Mouse (Mus musculus) stomach, postnatal 0 days (tissue): ENCODE data around the gene Arl4a. TPM values are rescaled to one million over a fixed set of nuclear protein-coding genes. Genes with fewer than 3 reads are reported as not detected.

Source experiments
- ATAC-seq: fragments of 200-750 bp; cut with Nextera tagmentation; 2 replicates; pipeline ENCODE4 v1.8.0; 2017; ENCODE audit not compliant: low FRiP score, low TSS enrichment
- DNase-seq: peaks from one replicate; pipeline ENCODE4 v3.0.0-alpha.2; 2016; ENCODE audit warnings: low spot score
- H3K27ac ChIP-seq: fragments of 300-500 bp; sonication (generic); replicated peaks from 2 replicates; pipeline ENCODE4 v1.5.1; 2014; ENCODE audit warnings: mild to moderate bottlenecking, control low read depth
- H3K27me3 ChIP-seq: fragments of 300-500 bp; sonication (generic); 2 replicates; pipeline ENCODE4 v1.6.1; 2014; ENCODE audit warnings: low read length; ENCODE audit not compliant: control insufficient read depth, insufficient read depth
- H3K36me3 ChIP-seq: fragments of 300-500 bp; sonication (generic); 2 replicates; pipeline ENCODE4 v1.6.1; 2014; ENCODE audit warnings: low read length, mixed read lengths; ENCODE audit not compliant: control insufficient read depth, insufficient read depth
- H3K4me1 ChIP-seq: fragments of 300-500 bp; sonication (generic); replicated peaks from 2 replicates; pipeline ENCODE4 v1.6.1; 2014; ENCODE audit warnings: antibody characterized with exemption; ENCODE audit not compliant: control insufficient read depth, insufficient read depth
- H3K4me2 ChIP-seq: fragments of 300-500 bp; sonication (generic); replicated peaks from 2 replicates; pipeline ENCODE4 v1.6.1; 2014; ENCODE audit warnings: low read depth, mild to moderate bottlenecking, control low read depth, moderate library complexity
- H3K4me3 ChIP-seq: fragments of 300-500 bp; sonication (generic); 2 replicates; pipeline ENCODE4 v1.5.1; 2014; ENCODE audit warnings: low read depth, low read length, control low read depth
- H3K9ac ChIP-seq: fragments of 300-500 bp; sonication (generic); 2 replicates; pipeline ENCODE4 v1.6.1; 2014; ENCODE audit warnings: mild to moderate bottlenecking, low read length, control low read depth, mixed read lengths
- H3K9me3 ChIP-seq: fragments of 300-500 bp; sonication (generic); 2 replicates; pipeline ENCODE4 v1.6.1; 2016; ENCODE audit warnings: low read length; ENCODE audit not compliant: control insufficient read depth
- CTCF ChIP-seq: IDR thresholded peaks from 2 replicates; pipeline ENCODE4 v1.5.1; 2016; ENCODE audit warnings: antibody characterized with exemption, low read depth, mild to moderate bottlenecking, moderate library complexity
- EP300 ChIP-seq: optimal IDR thresholded peaks from 2 replicates; pipeline ENCODE3; 2016; ENCODE audit warnings: antibody characterized with exemption
- WGBS: fragments of 180-500 bp; shearing (Covaris S2); extraction: QIAGEN DNeasy Blood & Tissue Kit; methylation state at CpG from one replicate; pipeline ENCODE4 v1.1.7; 2014; 5-methylcytosine and 5-hydroxymethylcytosine counted together
- polyA plus RNA-seq: library from polyadenylated mRNA; unstranded; fragments of >200 nt; fragmentation: Nextera tagmentation; extraction: Ambion mirVana; gene quantifications from 2 replicates; pipeline ENCODE4 v1.2.1, GENCODE M21; 2015

Arl4a gene
- polyA plus RNA-seq, 1 experiment from 2014 or later = 38.5 TPM

DNA sequence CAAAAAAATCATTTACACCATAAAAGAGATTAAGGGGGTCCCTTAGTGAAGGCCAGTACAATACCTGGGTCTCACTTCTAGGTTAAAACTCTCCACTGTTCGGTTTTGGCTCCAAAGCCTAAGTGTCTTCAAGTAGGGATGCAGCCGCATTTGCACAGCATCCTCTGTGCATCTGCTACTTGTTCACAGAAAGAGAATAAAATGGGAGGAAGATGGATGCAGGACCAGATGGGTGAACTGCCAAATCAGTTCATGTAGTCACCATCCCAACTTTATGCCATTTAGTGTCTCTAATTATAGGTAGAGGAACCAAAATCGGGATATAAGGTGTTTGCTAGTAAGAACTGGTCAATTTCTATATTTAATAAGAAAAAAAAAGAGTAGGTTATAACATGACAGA, 69.7 kb downstream of the Arl4a start:
- Histone ChIP-seq H3K27ac (no peak overlapping the region), H3K36me3 (no peaks in the 10 kb centered on the region), H3K4me3 (no peak overlapping the region), H3K27me3 (no peaks in the 10 kb centered on the region), H3K4me2 (no peak overlapping the region), H3K9ac (no peak overlapping the region), H3K4me1 (no peaks in the 10 kb centered on the region), H3K9me3 (no peaks in the 10 kb centered on the region)
- TF ChIP-seq EP300 (no peak), CTCF (no peak)
- ATAC-seq (no peak), DNase-seq (no peak)
- WGBS = 91% methylated on average over 3 of the region's 3 CpGs

DNA sequence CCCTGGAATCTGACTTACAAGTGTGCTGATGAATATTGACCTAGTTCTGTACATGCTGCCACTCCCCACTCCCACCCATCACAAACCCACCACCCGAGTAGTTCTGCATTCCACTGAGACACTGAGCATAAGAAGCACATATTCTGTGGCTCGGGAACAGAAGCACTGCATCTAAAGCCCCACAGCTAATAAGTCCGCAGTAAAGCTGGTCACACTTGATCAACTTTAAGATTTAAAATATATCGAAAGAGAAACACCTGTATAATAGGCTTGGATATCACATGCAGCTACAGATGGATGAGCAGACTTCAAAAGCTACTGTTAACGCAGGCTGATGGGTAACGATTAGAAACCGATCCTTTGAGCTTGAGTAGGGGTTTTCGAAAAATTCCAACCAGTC, 78.7 kb downstream of the Arl4a start:
- Histone ChIP-seq H3K4me3 (no peak overlapping the region), H3K27ac (no peak overlapping the region), H3K4me1 (no peaks in the 10 kb centered on the region), H3K36me3 (no peaks in the 10 kb centered on the region), H3K9ac (no peak overlapping the region), H3K27me3 (no peaks in the 10 kb centered on the region), H3K4me2 (no peak overlapping the region), H3K9me3 (no peaks in the 10 kb centered on the region)
- TF ChIP-seq CTCF (no peak), EP300 (no peak)
- ATAC-seq (no peak), DNase-seq (no peak)
- 84% methylated on average over 8 of the region's 8 CpGs for WGBS

DNA sequence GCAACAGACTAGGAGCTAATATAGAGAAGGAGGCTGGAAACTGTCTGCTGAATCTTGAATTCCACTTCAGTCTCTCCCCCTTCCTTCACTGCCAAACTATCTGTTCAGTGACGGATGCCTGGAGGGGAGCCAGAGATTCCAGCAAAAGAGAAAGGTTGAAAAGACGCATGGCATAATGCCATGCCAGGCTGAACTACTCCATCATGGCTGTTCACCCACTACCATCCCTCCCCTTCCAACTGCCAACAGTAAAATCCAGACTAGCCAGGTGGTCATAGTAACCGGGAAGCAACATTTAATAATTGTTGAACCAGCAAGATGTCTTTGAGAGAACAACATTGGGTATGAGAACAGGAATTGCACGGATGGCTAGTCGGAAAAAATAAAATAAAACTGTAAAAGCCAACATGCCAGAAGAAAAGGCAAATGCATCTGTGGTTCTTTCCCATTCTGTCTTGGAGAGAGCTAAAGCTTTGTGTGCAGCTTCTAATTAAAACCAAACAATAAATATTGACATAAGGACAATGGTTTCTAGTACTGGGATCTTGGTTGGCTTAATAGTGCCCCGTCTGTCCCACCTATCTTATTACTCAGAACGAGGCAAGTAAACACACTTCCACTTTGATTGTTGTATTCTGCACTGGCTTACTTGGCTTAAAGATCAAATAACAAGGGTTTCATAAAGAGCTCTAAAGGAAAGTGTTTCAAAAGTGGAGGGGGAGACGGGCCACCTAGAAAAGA, 79.7 kb downstream of the Arl4a start:
- Histone ChIP-seq H3K4me1 (no peaks in the 10 kb centered on the region), H3K9me3 (no peaks in the 10 kb centered on the region), H3K36me3 (no peaks in the 10 kb centered on the region), H3K27ac (no peak overlapping the region), H3K27me3 (no peaks in the 10 kb centered on the region), H3K4me2 (no peak overlapping the region), H3K9ac (no peak overlapping the region), H3K4me3 (no peak overlapping the region)
- ATAC-seq (no peak), DNase-seq (peak; percentile 20)
- WGBS = 51% methylated on average over 8 of the region's 8 CpGs
- TF ChIP-seq EP300 = no peak
- no peak for TF ChIP-seq CTCF

DNA sequence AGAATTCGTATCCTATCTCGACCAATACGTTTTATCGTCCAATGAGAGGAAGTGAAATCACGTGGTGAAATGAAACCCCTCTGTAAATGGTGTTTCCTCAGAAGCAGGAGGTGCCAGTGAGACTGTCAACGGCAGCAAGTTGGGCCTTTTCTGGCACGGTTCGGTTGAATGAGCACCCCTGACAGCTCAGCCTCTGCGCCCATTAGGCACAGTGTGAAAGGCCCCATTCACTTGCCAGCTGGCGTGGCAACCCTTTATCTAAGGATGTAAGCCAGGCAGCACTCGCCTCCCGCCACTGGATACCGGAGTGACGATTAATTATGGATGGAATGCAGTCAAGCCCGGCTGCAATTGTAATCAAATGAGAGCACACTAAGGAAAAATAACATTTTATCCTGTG, 81.4 kb downstream of the Arl4a start:
- Histone ChIP-seq H3K27ac (no peak overlapping the region), H3K9ac (no peak overlapping the region), H3K4me1 (no peaks in the 10 kb centered on the region), H3K4me3 (no peak overlapping the region), H3K36me3 (no peaks in the 10 kb centered on the region), H3K4me2 (no peak overlapping the region), H3K9me3 (no peaks in the 10 kb centered on the region), H3K27me3 (no peaks in the 10 kb centered on the region)
- ATAC-seq (no peak), DNase-seq (no peak)
- 66% methylated on average over 15 of the region's 15 CpGs for WGBS
- no peak for TF ChIP-seq CTCF
- no peak for TF ChIP-seq EP300

Other genes starting within 250 kb of the Arl4a start
- 0.24 and 0.27 TPM in 2 replicates for gene Scin, start 96.2 kb upstream of the Arl4a start, polyA plus RNA-seq
- gene Lsmem1, start 161.5 kb upstream of the Arl4a start, polyA plus RNA-seq = 0.11 TPM in 1 of 2 replicates, not detected in the other
- 122 TPM in 2 replicates for gene Ifrd1, start 210.5 kb upstream of the Arl4a start, polyA plus RNA-seq